Mouse (Mus musculus): ENCODE measurements at regions not wholly inside any gene's neighbourhood (a gene's known extent, or its start where the extent isn't known, plus 50 kb on each side); places are given as distances from the start of the nearest gene placed in this dataset.

- no peak for DNase-seq (ENCODE audit: low read depth, low spot score)
- H3K79me2 ChIP-seq (ENCODE audit: control insufficient read depth, insufficient read depth, low read length, poor library complexity) = no peaks in the 10 kb centered on the region
- no peaks in the 10 kb centered on the region for H3K4me1 ChIP-seq (ENCODE audit: control insufficient read depth in 1 of 2, insufficient read depth in 2 of 2, low read length in 2 of 2)
- no peaks in the 10 kb centered on the region for H3K36me3 ChIP-seq (ENCODE audit: control insufficient read depth in 1 of 2, insufficient read depth in 2 of 2, low read length in 2 of 2)
- no peak overlapping the region for H3K27ac ChIP-seq (ENCODE audit: control insufficient read depth, low read depth, low read length)
- no peak overlapping the region for H3K9ac ChIP-seq (ENCODE audit: control insufficient read depth, low read depth, low read length, poor library complexity, severe bottlenecking)
- no peaks in the 10 kb centered on the region for H3K9me3 ChIP-seq (replicated peaks; ENCODE audit: insufficient read depth, low read length)
- H3K4me3 ChIP-seq (ENCODE audit: control insufficient read depth in 1 of 2, insufficient read depth in 1 of 2, low read depth in 2 of 2, low read length in 2 of 2) = no peak overlapping the region
- TF ChIP-seq MYB (IDR thresholded peaks at IDR 0.05; ENCODE audit: low read depth, low read length) (no peak), E2F4 (IDR thresholded peaks at IDR 0.05; ENCODE audit: borderline replicate concordance, low read depth, low read length) (no peak), GATA1 (IDR thresholded peaks at IDR 0.05; ENCODE audit: low read depth, low read length) (no peak), TBP (IDR thresholded peaks at IDR 0.05; ENCODE audit: low read depth, low read length) (no peak), ETS1 (IDR thresholded peaks at IDR 0.05; ENCODE audit: low read depth, low read length) (no peak), KAT2A (conservative IDR thresholded peaks at IDR 0.05; ENCODE audit: low read depth, low read length) (no peak), NRF1 (IDR thresholded peaks at IDR 0.05; ENCODE audit: insufficient read depth, low read depth, low read length, poor library complexity, severe bottlenecking) (no peak), JUND (IDR thresholded peaks at IDR 0.05; ENCODE audit: low read depth, low read length) (no peak), USF2 (IDR thresholded peaks at IDR 0.05; ENCODE audit: borderline replicate concordance in 1 of 2, insufficient read depth in 1 of 2, low read depth in 1 of 2, low read length in 2 of 2) (no peak), BHLHE40 (IDR thresholded peaks at IDR 0.05; ENCODE audit: borderline replicate concordance, low read depth, low read length) (no peak)
- H3K27me3 ChIP-seq (ENCODE audit: control insufficient read depth in 1 of 2, insufficient read depth in 2 of 2, low read length in 2 of 2) = no peaks in the 10 kb centered on the region
Observed at GRCm38 (mm10) chr15:62439211-62439610, 1405.8 kb downstream of the Gsdmc2 start.

GRCm38 (mm10) chr15:62436631-62437030, 1408.3 kb downstream of the Gsdmc2 start:
- H3K4me1 ChIP-seq (ENCODE audit: control insufficient read depth in 1 of 2, insufficient read depth in 2 of 2, low read length in 2 of 2) = no peaks in the 10 kb centered on the region
- H3K36me3 ChIP-seq (ENCODE audit: control insufficient read depth in 1 of 2, insufficient read depth in 2 of 2, low read length in 2 of 2) = no peaks in the 10 kb centered on the region
- no peak for DNase-seq (ENCODE audit: low read depth, low spot score)
- H3K27me3 ChIP-seq (ENCODE audit: control insufficient read depth in 1 of 2, insufficient read depth in 2 of 2, low read length in 2 of 2) = no peaks in the 10 kb centered on the region
- no peak overlapping the region for H3K27ac ChIP-seq (ENCODE audit: control insufficient read depth, low read depth, low read length)
- H3K9ac ChIP-seq (ENCODE audit: control insufficient read depth, low read depth, low read length, poor library complexity, severe bottlenecking) = no peak overlapping the region
- H3K9me3 ChIP-seq (replicated peaks; ENCODE audit: insufficient read depth, low read length) = no peaks in the 10 kb centered on the region
- H3K4me3 ChIP-seq (ENCODE audit: control insufficient read depth in 1 of 2, insufficient read depth in 1 of 2, low read depth in 2 of 2, low read length in 2 of 2) = no peak overlapping the region
- H3K79me2 ChIP-seq (ENCODE audit: control insufficient read depth, insufficient read depth, low read length, poor library complexity) = no peaks in the 10 kb centered on the region
- TF ChIP-seq JUND (IDR thresholded peaks at IDR 0.05; ENCODE audit: low read depth, low read length) (no peak), MAX (IDR thresholded peaks at IDR 0.05; ENCODE audit: low read length) (no peak), ZMIZ1 (IDR thresholded peaks at IDR 0.05; ENCODE audit: low read depth, low read length) (no peak), GABPA (IDR thresholded peaks at IDR 0.05; ENCODE audit: low read depth, low read length) (no peak), RAD21 (IDR thresholded peaks at IDR 0.05; ENCODE audit: low read depth, low read length) (no peak), MXI1 (IDR thresholded peaks at IDR 0.05; ENCODE audit: low read depth, low read length) (no peak), MYB (IDR thresholded peaks at IDR 0.05; ENCODE audit: low read depth, low read length) (no peak), CTCF (IDR thresholded peaks at IDR 0.05 in 2 of 3, conservative IDR thresholded peaks at IDR 0.05 in 1 of 3; ENCODE audit: control insufficient read depth in 1 of 3, insufficient read depth in 1 of 3, low read depth in 2 of 3, low read length in 3 of 3, poor library complexity in 1 of 3, severe bottlenecking in 1 of 3) (no peak), SIN3A (IDR thresholded peaks at IDR 0.05; ENCODE audit: low read length) (no peak), NRF1 (IDR thresholded peaks at IDR 0.05; ENCODE audit: insufficient read depth, low read depth, low read length, poor library complexity, severe bottlenecking) (no peak), EP300 (IDR thresholded peaks at IDR 0.05; ENCODE audit: low read depth in 1 of 2, low read length in 2 of 2) (no peak), RCOR1 (IDR thresholded peaks at IDR 0.05; ENCODE audit: low read depth, low read length) (no peak), MAFK (IDR thresholded peaks at IDR 0.05; ENCODE audit: borderline replicate concordance, low read depth, low read length) (no peak), USF1 (IDR thresholded peaks at IDR 0.05; ENCODE audit: low read depth, low read length) (no peak), MYC (IDR thresholded peaks at IDR 0.05; ENCODE audit: low read depth, low read length) (no peak), CHD1 (IDR thresholded peaks at IDR 0.05; ENCODE audit: low read depth, low read length) (no peak), MEF2A (IDR thresholded peaks at IDR 0.05; ENCODE audit: extremely low read depth, insufficient replicate concordance, low read depth, low read length, poor library complexity, severe bottlenecking) (no peak), MAZ (IDR thresholded peaks at IDR 0.05; ENCODE audit: low read depth, low read length) (no peak), USF2 (IDR thresholded peaks at IDR 0.05; ENCODE audit: borderline replicate concordance in 1 of 2, insufficient read depth in 1 of 2, low read depth in 1 of 2, low read length in 2 of 2) (no peak)
